In genomic region chr2:52574929-52575328, GRCm38 (mm10) we compare ENCODE assay signal across 19 mouse cellular contexts.
DNase-seq lines count a peak whose midpoint lies in the region; ATAC-seq and TF ChIP-seq lines count a peak whose summit lies in the region.
"Had no signal": no experiment of that assay in that cellular context is flagged by ENCODE, and none has a peak within 500 bp of the region (broad histone marks: within the 10 kb centered on the region; RNA-seq: fewer than 3 reads in every experiment).

No protein-coding gene starts in this region.

- no peak for TF ChIP-seq EP300 in stomach, postnatal 0 days (optimal IDR thresholded peaks at IDR 0.05)

- peak; percentile 28 for DNase-seq in CD4-positive, CD25-positive, alpha-beta regulatory T cell, adult 2 months (ENCODE audit: low read depth, low spot score)
- no peak for DNase-seq in kidney, postnatal 0 days (ENCODE audit: low spot score)
- no peak for DNase-seq in kidney, postnatal 25 days
- peak; percentile 6 for DNase-seq in thymus, postnatal 14 days
- no peak for DNase-seq in thymus, postnatal 25 days
- no peak for DNase-seq in stomach, postnatal 0 days (ENCODE audit: low spot score)
- DNase-seq: heart, adult 18-20 months; heart, postnatal 36 days; liver, embryonic 13.5 days; lung, postnatal 4 days; retina, postnatal 1 day had no signal

- H3K4me3 ChIP-seq in kidney, postnatal 0 days (replicated peaks; ENCODE audit: low read depth, low read length), result no peak overlapping the region
- H3K4me3 ChIP-seq in stomach, postnatal 0 days (ENCODE audit: low read depth, low read length), result no peak overlapping the region
- H3K4me3 ChIP-seq: forebrain, embryonic 13.5 days; kidney, embryonic 15.5 days; liver, embryonic 13.5 days; neural tube, embryonic 15.5 days; stomach, embryonic 15.5 days had no signal

- H3K27me3 ChIP-seq in kidney, postnatal 0 days (ENCODE audit: insufficient read depth, low read length), result no peaks in the 10 kb centered on the region
- H3K27me3 ChIP-seq in stomach, postnatal 0 days (ENCODE audit: control insufficient read depth, insufficient read depth, low read length), result no peaks in the 10 kb centered on the region
- H3K27me3 ChIP-seq: forebrain, embryonic 13.5 days; kidney, embryonic 15.5 days; liver, embryonic 13.5 days; neural tube, embryonic 15.5 days; stomach, embryonic 15.5 days had no signal

- WGBS in kidney, postnatal 0 days, result 86% methylated on average over 3 of the region's 3 CpGs
- WGBS in stomach, postnatal 0 days, result 77% methylated on average over 3 of the region's 3 CpGs

- no peak overlapping the region for H3K4me2 ChIP-seq in kidney, postnatal 0 days (ENCODE audit: low read length)
- H3K4me2 ChIP-seq in stomach, postnatal 0 days (replicated peaks; ENCODE audit: low read depth), result no peak overlapping the region
- H3K4me2 ChIP-seq: forebrain, embryonic 13.5 days; kidney, embryonic 15.5 days; liver, embryonic 13.5 days; midbrain, embryonic 11.5 days; neural tube, embryonic 15.5 days; stomach, embryonic 15.5 days had no signal

- no peak overlapping the region for H3K9ac ChIP-seq in kidney, postnatal 0 days (ENCODE audit: low read depth, low read length)
- no peak overlapping the region for H3K9ac ChIP-seq in stomach, postnatal 0 days (ENCODE audit: low read length)
- H3K9ac ChIP-seq: forebrain, embryonic 13.5 days; kidney, embryonic 15.5 days; liver, embryonic 13.5 days; neural tube, embryonic 15.5 days; stomach, embryonic 15.5 days had no signal

- no peaks in the 10 kb centered on the region for H3K36me3 ChIP-seq in kidney, postnatal 0 days (ENCODE audit: insufficient read depth, low read length)
- H3K36me3 ChIP-seq in stomach, postnatal 0 days (ENCODE audit: control insufficient read depth, insufficient read depth, low read length), result no peaks in the 10 kb centered on the region
- H3K36me3 ChIP-seq: kidney, embryonic 15.5 days; liver, embryonic 13.5 days; neural tube, embryonic 15.5 days; stomach, embryonic 15.5 days had no signal

- no peaks in the 10 kb centered on the region for H3K9me3 ChIP-seq in kidney, postnatal 0 days (replicated peaks; ENCODE audit: low read length)
- H3K9me3 ChIP-seq in stomach, postnatal 0 days (ENCODE audit: control insufficient read depth, low read length), result no peaks in the 10 kb centered on the region
- H3K9me3 ChIP-seq: forebrain, embryonic 13.5 days; kidney, embryonic 15.5 days; liver, embryonic 13.5 days; neural tube, embryonic 15.5 days; stomach, embryonic 15.5 days had no signal

- H3K27ac ChIP-seq in kidney, postnatal 0 days, result no peak overlapping the region
- H3K27ac ChIP-seq in stomach, postnatal 0 days (replicated peaks), result no peak overlapping the region
- H3K27ac ChIP-seq: forebrain, embryonic 13.5 days; hindbrain, postnatal 0 days; kidney, embryonic 15.5 days; liver, embryonic 13.5 days; neural tube, embryonic 15.5 days; stomach, embryonic 15.5 days had no signal

- no peaks in the 10 kb centered on the region for H3K4me1 ChIP-seq in kidney, postnatal 0 days (replicated peaks; ENCODE audit: insufficient read depth, low read length)
- no peaks in the 10 kb centered on the region for H3K4me1 ChIP-seq in stomach, postnatal 0 days (replicated peaks; ENCODE audit: control insufficient read depth, insufficient read depth)
- H3K4me1 ChIP-seq: forebrain, embryonic 13.5 days; stomach, embryonic 15.5 days had no signal

- no peak for ATAC-seq in CD4-positive, CD25-positive, alpha-beta regulatory T cell, adult 4 months
- ATAC-seq in kidney, postnatal 0 days (replicated peaks; ENCODE audit: low FRiP score, low read depth), result no peak
- ATAC-seq in stomach, postnatal 0 days (ENCODE audit: low FRiP score, low TSS enrichment), result no peak
- ATAC-seq in activated CD4-positive, CD25-positive, alpha-beta regulatory T cell, adult 4 months, result no peak
- ATAC-seq: forebrain, embryonic 13.5 days; hindbrain, postnatal 0 days had no signal

- TF ChIP-seq CTCF in kidney, postnatal 0 days (IDR thresholded peaks at IDR 0.05; ENCODE audit: low read depth), result peak; percentile 31; the same call in 1 of the 2 replicates
- peak; percentile 42 for TF ChIP-seq CTCF in stomach, postnatal 0 days (IDR thresholded peaks at IDR 0.05; ENCODE audit: low read depth)

Comparison
In these comparisons a context has a peak if more than half of its experiments do, and no peak if none do; other contexts are left out.
1. DNase-seq: peak in CD4-positive, CD25-positive, alpha-beta regulatory T cell, adult 2 months (single experiment) and thymus, postnatal 14 days (single experiment); none in kidney, postnatal 0 days (single experiment), kidney, postnatal 25 days (0 of 2), thymus, postnatal 25 days (single experiment) and stomach, postnatal 0 days (single experiment).